Mouse (Mus musculus) midbrain, embryonic 10.5 days (tissue): Measurements from ENCODE around the gene Mis18a. TPM values are rescaled to one million over a fixed set of nuclear protein-coding genes. Genes with fewer than 3 reads are reported as not detected.

Experiments
- DNase-seq: peaks from one replicate; pipeline ENCODE4 v3.0.0-alpha.2; 2017; ENCODE audit warnings: low spot score
- H3K27ac ChIP-seq: fragments of 300-500 bp; sonication (generic); replicated peaks from 2 replicates; pipeline ENCODE4 v1.5.1; 2016; ENCODE audit warnings: mild to moderate bottlenecking
- H3K27me3 ChIP-seq: fragments of 300-500 bp; sonication (generic); 2 replicates; pipeline ENCODE4 v1.6.1; 2016; ENCODE audit warnings: low read depth, mild to moderate bottlenecking; ENCODE audit not compliant: poor library complexity, severe bottlenecking
- H3K36me3 ChIP-seq: fragments of 300-500 bp; sonication (generic); 2 replicates; pipeline ENCODE4 v1.6.1; 2016; ENCODE audit warnings: mild to moderate bottlenecking, moderate library complexity
- H3K4me1 ChIP-seq: fragments of 300-500 bp; sonication (generic); 2 replicates; pipeline ENCODE4 v1.6.1; 2016
- H3K4me3 ChIP-seq: fragments of 300-500 bp; sonication (generic); 2 replicates; pipeline ENCODE4 v1.5.1; 2016; ENCODE audit warnings: mild to moderate bottlenecking, moderate library complexity
- H3K9me3 ChIP-seq: fragments of 300-500 bp; sonication (generic); replicated peaks from 2 replicates; pipeline ENCODE4 v1.6.1; 2016; ENCODE audit warnings: mild to moderate bottlenecking
- WGBS: fragments of 180-500 bp; shearing (Covaris S2); methylation state at CpG from one replicate; pipeline ENCODE4 v1.1.7; 2016; 5-methylcytosine and 5-hydroxymethylcytosine counted together
- polyA plus RNA-seq: library from polyadenylated mRNA; unstranded; fragments of >200 nt; fragmentation: Nextera tagmentation; extraction: Ambion mirVana; gene quantifications from 2 replicates; pipeline ENCODE4 v1.2.1, GENCODE M21; 2016

The Mis18a gene
- polyA plus RNA-seq, 1 experiment from 2014 or later: 106 TPM

- WGBS: 87% methylated on average over 26 of the region's 26 CpGs
- Histone ChIP-seq H3K4me1 (0 out of 2 replicates have a peak, but pooled peaks cover 10% of the 10 kb centered on the region), H3K4me3 (no peak within 1 kb of the TSS), H3K9me3 (no peaks in the 10 kb centered on the region), H3K27me3 (no peaks in the 10 kb centered on the region), H3K27ac (peak within 1 kb of the TSS; percentile 55; the same call in 1 of the 2 replicates), H3K36me3 (no peaks in the 10 kb centered on the region)
- DNase-seq: no peak
These were observed 11.1 kb upstream of the Mis18a start, which contains the start of gene Mrap for GRCm38 (mm10) chr16:90738092-90738956. TSS of gene Mrap (plus strand) at chr16:90738207.

DNA sequence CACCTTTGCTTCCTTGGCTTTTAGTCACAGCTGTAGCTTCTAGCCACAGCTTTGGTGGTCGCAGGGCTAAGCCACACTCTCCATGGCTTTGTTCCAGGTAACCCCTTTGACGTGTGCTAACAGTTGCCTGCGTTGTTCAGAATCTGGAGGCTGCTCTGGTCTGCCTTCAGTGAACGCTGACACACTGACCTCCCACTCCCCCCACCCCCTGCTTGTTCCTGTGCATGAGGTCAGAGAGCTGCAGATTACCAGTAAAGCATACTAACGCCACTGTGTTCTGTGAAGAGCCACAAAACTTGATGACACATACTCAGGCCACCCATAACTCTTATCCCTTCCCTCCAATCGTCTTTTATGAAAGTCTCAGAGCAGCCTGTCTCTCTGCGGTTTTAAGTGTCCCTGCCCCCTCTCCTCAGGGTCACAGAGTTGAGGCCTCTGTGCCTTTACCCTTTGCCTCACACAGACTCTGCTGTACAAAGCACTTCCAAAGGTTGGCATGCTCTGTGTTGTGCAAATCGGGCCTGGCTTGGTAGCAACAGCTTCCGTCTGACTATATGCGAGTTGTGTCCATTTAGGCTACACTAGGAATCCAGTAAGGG is 9.6 kb upstream of the Mis18a start:
- DNase-seq: no peak
- Histone ChIP-seq H3K4me1 (0 out of 2 replicates have a peak, but pooled peaks cover 7% of the 10 kb centered on the region), H3K9me3 (no peaks in the 10 kb centered on the region), H3K36me3 (no peaks in the 10 kb centered on the region), H3K27ac (no peak overlapping the region), H3K27me3 (no peaks in the 10 kb centered on the region), H3K4me3 (no peak overlapping the region)
- 79% methylated on average over 10 of the region's 10 CpGs for WGBS

GRCm38 (mm10) chr16:90735611-90736010 is 8.4 kb upstream of the Mis18a start:
- DNase-seq: no peak

DNA sequence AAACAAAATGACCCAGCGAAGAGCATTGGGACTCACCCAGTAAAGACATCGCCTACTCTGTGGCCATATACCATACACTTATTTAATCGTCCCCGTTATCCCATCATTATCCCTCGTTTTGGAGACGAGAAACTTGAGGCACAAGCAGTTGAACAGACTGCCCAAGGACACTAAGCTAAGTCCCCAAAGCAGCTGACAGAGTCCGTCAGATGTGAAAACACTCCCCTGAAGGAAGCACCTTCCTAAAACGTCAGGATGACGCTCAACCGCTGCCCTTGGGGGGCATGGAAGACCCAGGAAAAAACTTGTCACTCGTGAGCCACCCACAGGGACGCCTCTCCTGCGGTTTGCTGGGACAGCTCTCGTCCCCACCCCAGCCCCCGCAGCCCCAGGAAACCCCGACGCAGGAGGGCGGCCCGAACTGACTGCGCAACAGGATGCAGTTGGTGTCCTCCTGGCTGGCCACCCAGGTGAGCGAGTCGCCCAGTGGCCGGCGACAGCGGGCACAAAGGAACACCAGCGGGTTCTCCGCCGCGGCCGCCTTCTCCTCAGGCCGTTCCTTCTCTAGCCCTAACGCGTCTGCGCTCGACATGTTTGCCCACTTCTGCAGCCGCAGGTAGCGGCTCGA is 490 bp downstream of the Mis18a start:
- Histone ChIP-seq H3K27ac (peak overlapping the region; percentile 88), H3K27me3 (no peaks in the 10 kb centered on the region), H3K36me3 (peaks cover 39% of the 10 kb centered on the region), H3K9me3 (peaks cover 9% of the 10 kb centered on the region; the same call in 1 of the 2 replicates), H3K4me3 (peak overlapping the region; percentile 85), H3K4me1 (peaks cover 13% of the 10 kb centered on the region)
- DNase-seq: no peak
- 7% methylated on average over 38 of the region's 38 CpGs for WGBS

More at GRCm38 (mm10) chr16:90735611-90736010, 8.4 kb upstream of the Mis18a start:
- Histone ChIP-seq H3K27ac (no peak overlapping the region), H3K4me1 (0 out of 2 replicates have a peak, but pooled peaks cover 7% of the 10 kb centered on the region), H3K36me3 (no peaks in the 10 kb centered on the region), H3K27me3 (no peaks in the 10 kb centered on the region), H3K4me3 (no peak overlapping the region), H3K9me3 (peaks cover 9% of the 10 kb centered on the region; the same call in 1 of the 2 replicates)
- 85% methylated on average over 4 of the region's 4 CpGs for WGBS

GRCm38 (mm10) chr16:90724051-90724450 is 3.2 kb downstream of the Mis18a start:
- 96% methylated on average over 4 of the region's 4 CpGs for WGBS
- DNase-seq: no peak
- no peaks in the 10 kb centered on the region for H3K27me3 ChIP-seq
- no peak overlapping the region for H3K4me3 ChIP-seq
- peaks cover 66% of the 10 kb centered on the region for H3K36me3 ChIP-seq
- H3K4me1 ChIP-seq: peaks cover 13% of the 10 kb centered on the region
- no peak overlapping the region for H3K27ac ChIP-seq
- peaks cover under 1% of the 10 kb centered on the region; the same call in 1 of the 2 replicates for H3K9me3 ChIP-seq

- DNase-seq: no peak
- Histone ChIP-seq H3K9me3 (no peaks in the 10 kb centered on the region), H3K27ac (peak overlapping the region; percentile 70), H3K4me1 (peaks cover 36% of the 10 kb centered on the region), H3K27me3 (peaks cover 5% of the 10 kb centered on the region), H3K4me3 (peak overlapping the region; percentile 30; the same call in 1 of the 2 replicates), H3K36me3 (no peaks in the 10 kb centered on the region)
- WGBS: 88% methylated on average over 12 of the region's 12 CpGs
These were observed 16.9 kb downstream of the Mis18a start for GRCm38 (mm10) chr16:90710313-90710712.

DNA sequence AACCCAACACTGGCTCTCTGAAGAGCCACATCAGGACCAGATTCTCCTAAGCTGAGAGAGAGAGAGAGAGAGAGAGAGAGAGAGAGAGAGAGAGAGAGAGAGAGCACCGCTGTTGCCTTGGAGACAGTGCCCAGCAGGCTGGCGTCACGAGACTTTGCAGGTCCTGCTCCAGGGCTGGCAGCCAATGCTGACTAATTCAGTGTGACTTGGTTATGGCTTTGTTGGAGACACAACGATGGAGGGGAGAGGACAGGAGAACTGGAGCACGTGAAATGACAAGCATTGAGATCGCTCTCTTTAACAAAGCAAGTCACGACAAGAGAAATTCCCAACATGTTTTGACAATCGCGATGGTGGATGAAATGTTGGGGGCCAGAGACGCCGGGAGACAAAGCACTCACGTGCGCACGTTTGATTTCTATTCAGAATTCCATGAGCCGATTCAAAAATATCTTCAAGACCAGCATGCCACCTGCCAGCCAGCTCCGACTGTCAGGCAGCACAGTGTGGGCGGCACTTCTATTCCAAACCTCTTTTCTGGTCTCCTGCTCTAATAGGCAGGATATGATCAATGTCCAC is 17.4 kb downstream of the Mis18a start:
- H3K9me3 ChIP-seq: no peaks in the 10 kb centered on the region
- H3K27me3 ChIP-seq: peaks cover 5% of the 10 kb centered on the region
- DNase-seq: peak; percentile 64
- peak overlapping the region; percentile 70 for H3K27ac ChIP-seq
- H3K36me3 ChIP-seq: no peaks in the 10 kb centered on the region
- H3K4me3 ChIP-seq: peak overlapping the region; percentile 30
- peaks cover 36% of the 10 kb centered on the region for H3K4me1 ChIP-seq
- 53% methylated on average over 17 of the region's 17 CpGs for WGBS

DNA sequence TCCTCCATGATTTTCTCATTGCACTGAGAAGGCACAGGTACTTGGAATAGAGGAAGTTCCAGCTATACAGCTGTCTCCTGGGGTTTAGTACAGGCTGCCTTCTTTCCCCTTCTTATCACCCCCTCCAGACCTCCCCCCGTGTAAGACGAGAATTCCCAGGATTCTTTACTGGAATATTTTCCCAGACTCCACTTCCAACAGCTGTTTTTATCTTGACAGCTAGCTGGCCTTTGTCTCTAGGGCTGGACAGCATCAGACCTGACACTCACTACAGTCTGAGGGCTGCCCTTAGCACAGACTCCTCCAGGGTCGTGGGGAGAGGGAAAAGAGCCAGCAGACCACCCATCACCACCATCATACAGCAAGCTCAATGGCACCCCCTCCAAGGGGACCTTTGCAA is 20.9 kb downstream of the Mis18a start:
- H3K27me3 ChIP-seq: no peaks in the 10 kb centered on the region
- WGBS: 64% methylated on average over 3 of the region's 3 CpGs
- no peaks in the 10 kb centered on the region for H3K9me3 ChIP-seq
- H3K27ac ChIP-seq: no peak overlapping the region
- H3K36me3 ChIP-seq: no peaks in the 10 kb centered on the region
- H3K4me3 ChIP-seq: no peak overlapping the region
- peaks cover 32% of the 10 kb centered on the region for H3K4me1 ChIP-seq
- DNase-seq: no peak

- Histone ChIP-seq H3K4me1 (peaks cover 18% of the 10 kb centered on the region), H3K36me3 (no peaks in the 10 kb centered on the region), H3K27me3 (no peaks in the 10 kb centered on the region), H3K4me3 (no peak overlapping the region), H3K9me3 (no peaks in the 10 kb centered on the region), H3K27ac (peak overlapping the region; percentile 67; the same call in 1 of the 2 replicates)
- 81% methylated on average over 13 of the region's 13 CpGs for WGBS
- DNase-seq: no peak
These were observed 22.9 kb downstream of the Mis18a start for GRCm38 (mm10) chr16:90704161-90704825.

DNA sequence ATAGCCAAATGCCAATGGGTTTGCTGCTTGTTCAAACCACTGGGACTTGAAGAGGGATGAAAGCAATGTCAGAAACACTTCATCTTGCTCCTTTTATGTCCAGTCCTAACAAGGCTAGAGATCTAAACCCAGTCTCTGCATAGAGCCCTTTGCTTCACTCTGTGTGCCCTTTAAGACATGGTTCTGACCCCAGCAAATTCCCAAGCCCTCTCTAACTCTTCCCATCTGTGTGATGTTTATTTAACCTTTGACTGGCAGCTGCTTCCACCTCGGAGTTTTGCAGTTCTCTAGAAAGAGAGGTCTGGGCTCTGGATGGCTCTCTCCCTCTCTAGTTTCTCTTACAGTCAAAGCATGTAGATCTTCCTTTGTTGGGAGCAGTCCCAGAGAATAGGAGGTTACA is 23.6 kb downstream of the Mis18a start:
- Histone ChIP-seq H3K27ac (no peak overlapping the region), H3K4me1 (peaks cover 13% of the 10 kb centered on the region), H3K4me3 (no peak overlapping the region), H3K36me3 (no peaks in the 10 kb centered on the region), H3K9me3 (no peaks in the 10 kb centered on the region), H3K27me3 (no peaks in the 10 kb centered on the region)
- DNase-seq: no peak
- 41% methylated on average over 1 of the region's 1 CpGs for WGBS

GRCm38 (mm10) chr16:90701541-90701940 is 25.7 kb downstream of the Mis18a start:
- 91% methylated on average over 2 of the region's 2 CpGs for WGBS
- no peak overlapping the region for H3K27ac ChIP-seq

DNA sequence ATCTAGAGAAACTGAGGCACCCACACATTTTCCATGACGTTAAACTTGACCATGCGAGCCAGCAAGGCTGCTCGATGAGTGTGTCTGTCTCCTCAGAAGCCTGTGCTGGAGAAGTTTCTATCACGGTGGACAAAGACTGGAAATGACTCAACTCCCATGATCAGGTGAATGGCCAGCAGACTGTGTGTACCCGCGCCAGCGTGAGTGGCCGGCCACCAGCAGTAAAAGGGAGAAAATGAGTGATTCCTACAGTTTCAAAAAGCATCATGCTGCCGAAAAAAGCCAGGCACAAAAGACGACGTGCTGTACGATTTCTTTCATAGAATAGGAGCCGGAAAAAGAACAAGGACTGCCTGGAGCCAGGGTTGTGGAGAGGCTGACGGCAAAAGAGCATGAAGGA is 27.8 kb downstream of the Mis18a start:
- DNase-seq: no peak
- H3K27ac ChIP-seq: no peak overlapping the region
- WGBS: 88% methylated on average over 14 of the region's 14 CpGs
- H3K4me1 ChIP-seq: peaks cover 15% of the 10 kb centered on the region
- no peaks in the 10 kb centered on the region for H3K9me3 ChIP-seq
- no peaks in the 10 kb centered on the region for H3K27me3 ChIP-seq
- H3K36me3 ChIP-seq: no peaks in the 10 kb centered on the region
- no peak overlapping the region for H3K4me3 ChIP-seq

More at GRCm38 (mm10) chr16:90701541-90701940, 25.7 kb downstream of the Mis18a start:
- Histone ChIP-seq H3K4me3 (no peak overlapping the region), H3K4me1 (peaks cover 13% of the 10 kb centered on the region), H3K27me3 (no peaks in the 10 kb centered on the region), H3K36me3 (no peaks in the 10 kb centered on the region), H3K9me3 (no peaks in the 10 kb centered on the region)
- DNase-seq: no peak
